Mouse (Mus musculus) lung, embryonic 16.5 days (tissue): ENCODE measurements around the gene Ppp1r35. TPM values are rescaled to one million over a fixed set of nuclear protein-coding genes. Genes with fewer than 3 reads are reported as not detected.

Experiments
- ATAC-seq: fragments of 200-750 bp; cut with Nextera tagmentation; 2 replicates; pipeline ENCODE4 v1.8.0; 2017; ENCODE audit warnings: low read depth, mild to moderate bottlenecking, moderate library complexity
- H3K27ac ChIP-seq: fragments of 300-500 bp; sonication (generic); 2 replicates; pipeline ENCODE4 v1.5.1; 2014; ENCODE audit warnings: mild to moderate bottlenecking, control low read depth, low read length
- H3K27me3 ChIP-seq: fragments of 300-500 bp; sonication (generic); 2 replicates; pipeline ENCODE4 v1.6.1; 2014; ENCODE audit warnings: low read depth, low read length, mixed read lengths; ENCODE audit not compliant: control insufficient read depth, insufficient read depth
- H3K36me3 ChIP-seq: fragments of 300-500 bp; sonication (generic); 2 replicates; pipeline ENCODE4 v1.6.1; 2014; ENCODE audit warnings: low read length; ENCODE audit not compliant: control insufficient read depth, insufficient read depth
- H3K4me1 ChIP-seq: fragments of 300-500 bp; sonication (generic); replicated peaks from 2 replicates; pipeline ENCODE4 v1.6.1; 2014; ENCODE audit warnings: low read length, mixed read lengths; ENCODE audit not compliant: control insufficient read depth, insufficient read depth
- H3K4me2 ChIP-seq: fragments of 300-500 bp; sonication (generic); 2 replicates; pipeline ENCODE4 v1.6.1; 2014; ENCODE audit warnings: low read depth, low read length, control low read depth
- H3K4me3 ChIP-seq: fragments of 300-500 bp; sonication (generic); 2 replicates; pipeline ENCODE4 v1.5.1; 2014; ENCODE audit warnings: mild to moderate bottlenecking, low read length, control low read depth
- H3K9ac ChIP-seq: fragments of 300-500 bp; sonication (generic); 2 replicates; pipeline ENCODE4 v1.6.1; 2014; ENCODE audit warnings: low read length, control low read depth
- H3K9me3 ChIP-seq: fragments of 300-500 bp; sonication (generic); 2 replicates; pipeline ENCODE4 v1.6.1; 2016; ENCODE audit warnings: low read length; ENCODE audit not compliant: control insufficient read depth
- WGBS: fragments of 180-500 bp; shearing (Covaris S2); extraction: QIAGEN DNeasy Blood & Tissue Kit; methylation state at CpG from one replicate; pipeline ENCODE4 v1.1.7; 2014; 5-methylcytosine and 5-hydroxymethylcytosine counted together
- polyA plus RNA-seq: library from polyadenylated mRNA; unstranded; fragments of >200 nt; fragmentation: Nextera tagmentation; extraction: Ambion mirVana; gene quantifications from 2 replicates; pipeline ENCODE4 v1.2.1, GENCODE M21; 2015

The Ppp1r35 gene
- polyA plus RNA-seq, 1 experiment from 2014 or later = 25.9 TPM

- WGBS = under 1% methylated on average over 79 of the region's 79 CpGs
- no peaks in the 10 kb centered on the region for H3K27me3 ChIP-seq
- peak overlapping the region; percentile 94 for H3K9ac ChIP-seq
- ATAC-seq = peak; percentile 93
- no peaks in the 10 kb centered on the region for H3K9me3 ChIP-seq
- peaks cover 19% of the 10 kb centered on the region for H3K36me3 ChIP-seq
- peak overlapping the region; percentile 89 for H3K4me2 ChIP-seq
- peak overlapping the region; percentile 99 for H3K27ac ChIP-seq
- peaks cover 29% of the 10 kb centered on the region for H3K4me1 ChIP-seq
- peak overlapping the region; percentile 84 for H3K4me3 ChIP-seq
Measured at GRCm38 (mm10) chr5:137786109-137786942, 7.7 kb downstream of the Ppp1r35 start.

- Histone ChIP-seq H3K27me3 (no peaks in the 10 kb centered on the region), H3K36me3 (peaks cover 9% of the 10 kb centered on the region), H3K4me2 (peak within 1 kb of the TSS; percentile 89), H3K9ac (peak within 1 kb of the TSS; percentile 94), H3K27ac (peak within 1 kb of the TSS; percentile 99), H3K4me1 (peaks cover 29% of the 10 kb centered on the region), H3K9me3 (no peaks in the 10 kb centered on the region), H3K4me3 (peak within 1 kb of the TSS; percentile 84)
- WGBS = under 1% methylated on average over 48 of the region's 48 CpGs
- peak; percentile 53 for ATAC-seq
Measured at GRCm38 (mm10) chr5:137787151-137787928, 8.7 kb downstream of the Ppp1r35 start, which contains the start of the genes Mepce and Zcwpw1. Mepce (minus strand) TSS chr5:137787655. Zcwpw1 (plus strand) TSS chr5:137787798.

GRCm38 (mm10) chr5:137788171-137788570, 9.5 kb downstream of the Ppp1r35 start:
- no peaks in the 10 kb centered on the region for H3K9me3 ChIP-seq

GRCm38 (mm10) chr5:137788946-137789531, 10.4 kb downstream of the Ppp1r35 start:
- no peaks in the 10 kb centered on the region for H3K9me3 ChIP-seq
- H3K4me1 ChIP-seq = peaks cover 16% of the 10 kb centered on the region
- WGBS = 92% methylated on average over 2 of the region's 2 CpGs
- no peaks in the 10 kb centered on the region; the same call in 1 of the 2 replicates for H3K36me3 ChIP-seq
- H3K4me2 ChIP-seq = no peak overlapping the region
- H3K27ac ChIP-seq = no peak overlapping the region
- ATAC-seq = no peak
- no peaks in the 10 kb centered on the region for H3K27me3 ChIP-seq
- H3K4me3 ChIP-seq = no peak overlapping the region
- no peak overlapping the region for H3K9ac ChIP-seq

More at GRCm38 (mm10) chr5:137788171-137788570, 9.5 kb downstream of the Ppp1r35 start:
- Histone ChIP-seq H3K27ac (no peak overlapping the region), H3K36me3 (peaks cover under 1% of the 10 kb centered on the region; the same call in 1 of the 2 replicates), H3K27me3 (no peaks in the 10 kb centered on the region), H3K9ac (peak overlapping the region; percentile 46; the same call in 1 of the 2 replicates), H3K4me1 (peaks cover 24% of the 10 kb centered on the region), H3K4me2 (peak overlapping the region; percentile 89), H3K4me3 (peak overlapping the region; percentile 57)
- WGBS = 68% methylated on average over 24 of the region's 24 CpGs
- no peak for ATAC-seq

GRCm38 (mm10) chr5:137791553-137791952, 12.9 kb downstream of the Ppp1r35 start:
- Histone ChIP-seq H3K4me3 (no peak overlapping the region), H3K27me3 (no peaks in the 10 kb centered on the region), H3K9ac (no peak overlapping the region), H3K9me3 (no peaks in the 10 kb centered on the region), H3K4me1 (peaks cover 4% of the 10 kb centered on the region), H3K4me2 (no peak overlapping the region), H3K27ac (no peak overlapping the region), H3K36me3 (no peaks in the 10 kb centered on the region)
- no peak for ATAC-seq

GRCm38 (mm10) chr5:137796606-137797005, 18.0 kb downstream of the Ppp1r35 start:
- no peaks in the 10 kb centered on the region for H3K36me3 ChIP-seq
- H3K4me1 ChIP-seq = no peaks in the 10 kb centered on the region
- no peak overlapping the region for H3K4me3 ChIP-seq
- ATAC-seq = no peak
- no peak overlapping the region for H3K9ac ChIP-seq
- H3K4me2 ChIP-seq = no peak overlapping the region
- H3K27ac ChIP-seq = no peak overlapping the region
- H3K27me3 ChIP-seq = no peaks in the 10 kb centered on the region
- no peaks in the 10 kb centered on the region for H3K9me3 ChIP-seq
- WGBS = 73% methylated on average over 3 of the region's 3 CpGs

GRCm38 (mm10) chr5:137800917-137801316, 22.3 kb downstream of the Ppp1r35 start:
- no peak overlapping the region for H3K27ac ChIP-seq
- no peaks in the 10 kb centered on the region for H3K36me3 ChIP-seq
- no peak for ATAC-seq
- WGBS = 78% methylated on average over 3 of the region's 3 CpGs
- no peaks in the 10 kb centered on the region for H3K9me3 ChIP-seq
- H3K4me1 ChIP-seq = no peaks in the 10 kb centered on the region
- H3K9ac ChIP-seq = no peak overlapping the region
- no peak overlapping the region for H3K4me2 ChIP-seq
- no peaks in the 10 kb centered on the region for H3K27me3 ChIP-seq
- H3K4me3 ChIP-seq = no peak overlapping the region

- H3K4me3 ChIP-seq = no peak overlapping the region
- H3K36me3 ChIP-seq = no peaks in the 10 kb centered on the region
- H3K4me1 ChIP-seq = no peaks in the 10 kb centered on the region
- no peak overlapping the region for H3K9ac ChIP-seq
- no peaks in the 10 kb centered on the region for H3K9me3 ChIP-seq
- no peak overlapping the region for H3K4me2 ChIP-seq
- 46% methylated on average over 1 of the region's 1 CpGs for WGBS
- H3K27me3 ChIP-seq = no peaks in the 10 kb centered on the region
- H3K27ac ChIP-seq = no peak overlapping the region
- ATAC-seq = peak; percentile 59
Measured at GRCm38 (mm10) chr5:137806158-137806557, 27.5 kb downstream of the Ppp1r35 start.

- H3K9me3 ChIP-seq = no peaks in the 10 kb centered on the region
- no peaks in the 10 kb centered on the region for H3K27me3 ChIP-seq
- H3K4me3 ChIP-seq = no peak overlapping the region
- no peak overlapping the region for H3K4me2 ChIP-seq
- ATAC-seq = no peak
- no peaks in the 10 kb centered on the region for H3K4me1 ChIP-seq
- 81% methylated on average over 5 of the region's 5 CpGs for WGBS
- H3K9ac ChIP-seq = no peak overlapping the region
- H3K27ac ChIP-seq = no peak overlapping the region
- no peaks in the 10 kb centered on the region for H3K36me3 ChIP-seq
Measured at GRCm38 (mm10) chr5:137808316-137808715, 29.7 kb downstream of the Ppp1r35 start.
